Comparison of ENCODE assay signal across 26 mouse cellular contexts in genomic region chr1:51932826-51933225, GRCm38 (mm10). TPM values are rescaled to one million over a fixed set of nuclear protein-coding genes. Genes with fewer than 3 reads are reported as not detected.
DNase-seq lines count a peak whose midpoint lies in the region; ATAC-seq lines count a peak whose summit lies in the region.
"Had no signal": no experiment of that assay in that cellular context is flagged by ENCODE, and none has a peak within 500 bp of the region (broad histone marks: within the 10 kb centered on the region; RNA-seq: fewer than 3 reads in every experiment).

No protein-coding gene starts in this region.

- 81% methylated on average over 3 of the region's 3 CpGs for WGBS in midbrain, embryonic 11.5 days
- WGBS in midbrain, embryonic 15.5 days = 86% methylated on average over 3 of the region's 3 CpGs
- 85% methylated on average over 3 of the region's 3 CpGs for WGBS in forebrain, embryonic 14.5 days

- no peaks in the 10 kb centered on the region for H3K9me3 ChIP-seq in midbrain, embryonic 11.5 days (ENCODE audit: control insufficient read depth, low read length)
- H3K9me3 ChIP-seq in midbrain, embryonic 15.5 days = no peaks in the 10 kb centered on the region
- no peaks in the 10 kb centered on the region for H3K9me3 ChIP-seq in forebrain, embryonic 14.5 days (replicated peaks; ENCODE audit: control insufficient read depth, low read length)
- H3K9me3 ChIP-seq: embryonic facial prominence, embryonic 10.5 days; embryonic facial prominence, embryonic 12.5 days; forebrain, embryonic 10.5 days; forebrain, embryonic 12.5 days; forebrain, embryonic 15.5 days; G1E had no signal

- no peaks in the 10 kb centered on the region for H3K4me1 ChIP-seq in midbrain, embryonic 11.5 days (ENCODE audit: control insufficient read depth, insufficient read depth, low read length)
- H3K4me1 ChIP-seq in midbrain, embryonic 15.5 days = no peaks in the 10 kb centered on the region
- H3K4me1 ChIP-seq in forebrain, embryonic 14.5 days (ENCODE audit: control insufficient read depth, insufficient read depth, low read length) = no peaks in the 10 kb centered on the region
- H3K4me1 ChIP-seq: embryonic facial prominence, embryonic 12.5 days; forebrain, embryonic 15.5 days had no signal

- H3K27ac ChIP-seq in midbrain, embryonic 11.5 days (ENCODE audit: low read depth, low read length) = no peak overlapping the region
- H3K27ac ChIP-seq in midbrain, embryonic 15.5 days = no peak overlapping the region
- no peak overlapping the region for H3K27ac ChIP-seq in forebrain, embryonic 14.5 days (ENCODE audit: low read depth, low read length)
- H3K27ac ChIP-seq: embryonic facial prominence, embryonic 10.5 days; embryonic facial prominence, embryonic 12.5 days; forebrain, embryonic 10.5 days; forebrain, embryonic 12.5 days; forebrain, embryonic 15.5 days had no signal

- H3K4me3 ChIP-seq in midbrain, embryonic 11.5 days (ENCODE audit: low read depth, low read length) = no peak overlapping the region
- no peak overlapping the region for H3K4me3 ChIP-seq in midbrain, embryonic 15.5 days
- H3K4me3 ChIP-seq in forebrain, embryonic 14.5 days (ENCODE audit: low read depth, low read length) = no peak overlapping the region
- H3K4me3 ChIP-seq: embryonic facial prominence, embryonic 10.5 days; embryonic facial prominence, embryonic 12.5 days; forebrain, embryonic 10.5 days; forebrain, embryonic 12.5 days; forebrain, embryonic 15.5 days had no signal

- H3K36me3 ChIP-seq in midbrain, embryonic 11.5 days (ENCODE audit: control insufficient read depth, insufficient read depth, low read length) = no peaks in the 10 kb centered on the region
- H3K36me3 ChIP-seq in midbrain, embryonic 15.5 days (replicated peaks) = no peaks in the 10 kb centered on the region
- H3K36me3 ChIP-seq in forebrain, embryonic 14.5 days (ENCODE audit: control insufficient read depth, insufficient read depth, low read length) = no peaks in the 10 kb centered on the region
- H3K36me3 ChIP-seq: embryonic facial prominence, embryonic 10.5 days; embryonic facial prominence, embryonic 12.5 days; forebrain, embryonic 10.5 days; forebrain, embryonic 12.5 days; forebrain, embryonic 15.5 days; G1E had no signal

- peak; percentile 54 for DNase-seq in heart, adult 11 months
- DNase-seq in heart, postnatal 36 days = no peak
- DNase-seq in midbrain, embryonic 11.5 days (ENCODE audit: low spot score, missing footprints) = peak; percentile 60
- peak; percentile 81 for DNase-seq in gonadal fat pad, adult 2 months (ENCODE audit: low read depth)
- DNase-seq in forebrain, embryonic 14.5 days (ENCODE audit: low spot score) = no peak
- DNase-seq: adrenal gland, adult 2 months; adrenal gland, postnatal 10 days; adrenal gland, postnatal 25 days; B cell, adult 2 months; cerebellum, adult 11-12 months; cerebellum, adult 2 months; cerebellum, adult 9-10 months; cerebellum, postnatal 10 days; cerebellum, postnatal 25 days; forebrain, postnatal 0 days had no signal

- no peak overlapping the region for H3K4me2 ChIP-seq in midbrain, embryonic 11.5 days
- H3K4me2 ChIP-seq in midbrain, embryonic 15.5 days = no peak overlapping the region
- H3K4me2 ChIP-seq in forebrain, embryonic 14.5 days (ENCODE audit: low read length) = no peak overlapping the region
- H3K4me2 ChIP-seq: embryonic facial prominence, embryonic 12.5 days; forebrain, embryonic 12.5 days; forebrain, embryonic 15.5 days had no signal

- ATAC-seq in midbrain, embryonic 11.5 days (ENCODE audit: low FRiP score) = no peak
- no peak for ATAC-seq in midbrain, embryonic 15.5 days (replicated peaks)
- no peak for ATAC-seq in activated CD4-positive, CD25-positive, alpha-beta regulatory T cell, adult 4 months
- no peak for ATAC-seq in forebrain, embryonic 14.5 days
- ATAC-seq: CD4-positive, CD25-positive, alpha-beta regulatory T cell, adult 4 months; forebrain, embryonic 15.5 days; forebrain, postnatal 0 days; Patski had no signal

- H3K9ac ChIP-seq in midbrain, embryonic 11.5 days (ENCODE audit: low read length) = no peak overlapping the region
- H3K9ac ChIP-seq in midbrain, embryonic 15.5 days = no peak overlapping the region
- H3K9ac ChIP-seq in forebrain, embryonic 14.5 days (ENCODE audit: low read length) = no peak overlapping the region
- H3K9ac ChIP-seq: embryonic facial prominence, embryonic 12.5 days; forebrain, embryonic 12.5 days; forebrain, embryonic 15.5 days; forebrain, postnatal 0 days had no signal

- intact Hi-C loops in heart, postnatal 36 days (cut with DNase I) = no loop called here

- no peaks in the 10 kb centered on the region for H3K27me3 ChIP-seq in midbrain, embryonic 11.5 days (ENCODE audit: control insufficient read depth, insufficient read depth, low read length)
- H3K27me3 ChIP-seq in midbrain, embryonic 15.5 days (replicated peaks) = no peaks in the 10 kb centered on the region
- no peaks in the 10 kb centered on the region for H3K27me3 ChIP-seq in forebrain, embryonic 14.5 days (replicated peaks; ENCODE audit: control insufficient read depth, insufficient read depth, low read length)
- H3K27me3 ChIP-seq: CH12.LX; embryonic facial prominence, embryonic 12.5 days; forebrain, embryonic 12.5 days; forebrain, embryonic 15.5 days; Patski had no signal

RNA-seq across cellular contexts. Expression of gene Myo1b, which starts 17.0 kb away (rescaled TPM):
- total RNA-seq in heart, postnatal 36 days (2021) = 10 to 100 TPM; 25.3 to 30.9 TPM
- polyA plus RNA-seq in midbrain, embryonic 11.5 days (2014; fragmentation: Nextera tagmentation; extraction: Ambion mirVana) = 104 and 105 TPM in 2 replicates
- 69.4 and 69.6 TPM in 2 replicates for polyA plus RNA-seq in midbrain, embryonic 15.5 days (2015; fragmentation: Nextera tagmentation; extraction: Ambion mirVana)
- 33.0 and 43.1 TPM in 2 replicates for polyA plus RNA-seq in gonadal fat pad, adult 2 months (2012; rRNA removed)
- polyA plus RNA-seq in activated CD4-positive, CD25-positive, alpha-beta regulatory T cell, adult 4 months (2017; shearing (Covaris generic)) = 1 to 10 TPM; 1.1 to 1.3 TPM
- 78.1 and 89.1 TPM in 2 replicates for polyA plus RNA-seq in forebrain, embryonic 14.5 days (2014; fragmentation: Nextera tagmentation; extraction: Ambion mirVana)
- polyA plus RNA-seq: G1E had no signal

RNA-seq across cellular contexts. Expression of gene Stat4, which starts 54.1 kb away (rescaled TPM):
- total RNA-seq in heart, postnatal 36 days (2021) = under 1 TPM; 0.22 to 0.28 TPM
- polyA plus RNA-seq in midbrain, embryonic 11.5 days (2014; fragmentation: Nextera tagmentation; extraction: Ambion mirVana) = 2.1 and 2.5 TPM in 2 replicates
- 0.18 and 0.43 TPM in 2 replicates for polyA plus RNA-seq in midbrain, embryonic 15.5 days (2015; fragmentation: Nextera tagmentation; extraction: Ambion mirVana)
- 0.53 and 0.89 TPM in 2 replicates for polyA plus RNA-seq in gonadal fat pad, adult 2 months (2012; rRNA removed)
- 100 to 1,000 TPM; 147 to 156 TPM for polyA plus RNA-seq in activated CD4-positive, CD25-positive, alpha-beta regulatory T cell, adult 4 months (2017; shearing (Covaris generic))
- 1.6 TPM in 2 replicates for polyA plus RNA-seq in forebrain, embryonic 14.5 days (2014; fragmentation: Nextera tagmentation; extraction: Ambion mirVana)
- polyA plus RNA-seq: adrenal gland, adult 2 months; G1E; Patski had no signal

Comparison
In these comparisons a context has a peak if more than half of its experiments do, and no peak if none do; other contexts are left out.
1. DNase-seq: peak in heart, adult 11 months (single experiment), midbrain, embryonic 11.5 days (single experiment) and gonadal fat pad, adult 2 months (single experiment); none in heart, postnatal 36 days (0 of 2) and forebrain, embryonic 14.5 days (single experiment).
2. RNA of gene Myo1b, which starts 17.0 kb away (polyA plus RNA-seq): 104 to 105 TPM in midbrain, embryonic 11.5 days, 78.1 to 89.1 TPM in forebrain, embryonic 14.5 days, 69.4 to 69.6 TPM in midbrain, embryonic 15.5 days and 33.0 to 43.1 TPM in gonadal fat pad, adult 2 months; 1.1 to 1.3 TPM in activated CD4-positive, CD25-positive, alpha-beta regulatory T cell, adult 4 months; every median in the first group is over 10 times any median in the second.
3. RNA of gene Stat4, which starts 54.1 kb away (polyA plus RNA-seq): 147 to 156 TPM in activated CD4-positive, CD25-positive, alpha-beta regulatory T cell, adult 4 months; 2.1 to 2.5 TPM in midbrain, embryonic 11.5 days, 1.6 TPM in forebrain, embryonic 14.5 days, 0.53 to 0.89 TPM in gonadal fat pad, adult 2 months and 0.18 to 0.43 TPM in midbrain, embryonic 15.5 days; every median in the first group is over 10 times any median in the second.